Mouse (Mus musculus): ENCODE data around the gene Pkib. TPM values are rescaled to one million over a fixed set of nuclear protein-coding genes. Genes with fewer than 3 reads are reported as not detected.

The Pkib gene
- 3.0 and 8.4 TPM in 2 replicates for polyA plus RNA-seq (2012; rRNA removed)

GRCm38 (mm10) chr10:57631896-57632867, at the start of gene Pkib:
Pkib (plus strand) TSS chr10:57631981.

GRCm38 (mm10) chr10:57784876-57785150, 153.0 kb downstream of the Pkib start, which contains the start of gene Fabp7:
Fabp7 (plus strand) TSS chr10:57784881.

Other genes starting within 250 kb of the Pkib start
- gene Hsf2, start 145.6 kb upstream of the Pkib start, polyA plus RNA-seq (2012; rRNA removed): 44.1 and 57.3 TPM in 2 replicates
- 101 and 180 TPM in 2 replicates for gene Serinc1, start 99.5 kb upstream of the Pkib start, polyA plus RNA-seq (2012; rRNA removed)
- 564 and 641 TPM in 2 replicates for gene Fabp7, start 152.9 kb downstream of the Pkib start, polyA plus RNA-seq (2012; rRNA removed)
- gene Smpdl3a, start 162.4 kb downstream of the Pkib start, polyA plus RNA-seq (2012; rRNA removed): 6.0 and 12.6 TPM in 2 replicates

Data from central nervous system, embryonic 11.5 days (tissue).